Mouse (Mus musculus): ENCODE data around the gene Olfr1392.
"Not testable (repeated sequence)": the region's sequence is repeated elsewhere in the genome, so short reads cannot be mapped to it uniquely, and the experiment has no call there.

Olfr1392 gene

DNA sequence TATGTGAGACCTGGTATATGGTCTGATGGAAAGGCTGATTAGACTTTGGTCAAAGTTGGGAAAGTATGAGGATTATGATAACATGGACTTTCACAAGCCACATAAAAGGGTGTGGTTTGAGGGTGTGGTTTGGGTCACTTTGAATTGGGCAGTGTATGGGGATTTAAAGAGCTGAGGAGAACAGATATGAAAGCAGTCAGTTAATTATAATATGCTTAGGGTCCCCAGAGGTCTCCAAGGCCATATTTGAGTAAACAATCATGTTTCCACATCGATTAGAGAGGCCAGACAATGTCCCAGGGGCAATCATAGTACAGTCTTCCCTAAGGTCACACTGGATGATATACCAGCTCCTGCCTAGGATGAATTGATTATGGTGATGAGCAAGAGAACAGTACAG lies at the start of gene Olfr1392:
Gene Olfr1392 (plus strand): TSS at position 301 of the 400 bp plus-strand sequence.
- DNase-seq (ENCODE audit: low spot score), result not testable (repeated sequence)

- DNase-seq (ENCODE audit: low spot score), result no peak
These were observed 49.4 kb upstream of the Olfr1392 start for GRCm38 (mm10) chr11:49235459-49236207.

GRCm38 (mm10) chr11:49236891-49237290 lies 48.2 kb upstream of the Olfr1392 start:
- no peak for DNase-seq (ENCODE audit: low spot score)

DNA sequence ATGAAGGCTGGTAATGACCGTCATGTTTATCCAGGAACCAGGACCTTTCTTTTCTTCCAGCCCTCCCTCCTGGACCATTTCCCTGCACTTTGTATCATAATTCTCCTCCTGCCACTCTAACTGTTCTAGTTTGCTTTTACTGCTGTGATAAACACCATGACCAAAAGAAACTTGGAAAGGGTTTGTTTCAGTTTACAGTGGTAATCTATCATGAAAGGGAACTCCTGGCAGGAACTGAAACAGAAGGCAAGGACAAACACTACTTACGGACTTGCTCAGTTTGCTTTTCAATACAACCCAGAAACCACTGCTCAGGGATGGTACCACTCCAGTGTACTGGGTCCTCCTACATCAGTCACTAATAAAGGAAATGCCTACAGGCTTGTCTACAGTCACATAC lies 47.5 kb upstream of the Olfr1392 start:
- no peak for DNase-seq (ENCODE audit: low spot score)

GRCm38 (mm10) chr11:49240310-49240709 lies 44.8 kb upstream of the Olfr1392 start:
- no peak for DNase-seq (ENCODE audit: low spot score)

DNA sequence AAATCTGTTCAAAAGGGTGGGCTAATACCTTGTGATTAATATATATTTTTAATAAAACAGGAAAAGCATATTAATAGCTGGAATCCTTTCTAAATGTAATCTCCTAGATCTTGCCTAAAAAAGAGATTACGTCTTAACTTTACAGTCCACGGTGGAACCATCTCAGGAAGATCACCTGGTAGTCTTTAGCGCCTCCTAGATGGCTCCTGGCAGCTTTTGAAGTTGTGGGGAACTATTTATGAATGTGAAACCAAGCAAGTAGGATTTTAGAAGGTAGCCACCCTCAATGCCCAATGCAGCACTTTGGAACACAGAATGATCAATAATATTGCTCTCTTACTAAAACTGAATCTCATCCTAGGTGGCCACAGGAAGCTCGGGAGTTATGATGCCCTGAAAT lies 44.2 kb upstream of the Olfr1392 start:
- DNase-seq (ENCODE audit: low spot score), result no peak

DNA sequence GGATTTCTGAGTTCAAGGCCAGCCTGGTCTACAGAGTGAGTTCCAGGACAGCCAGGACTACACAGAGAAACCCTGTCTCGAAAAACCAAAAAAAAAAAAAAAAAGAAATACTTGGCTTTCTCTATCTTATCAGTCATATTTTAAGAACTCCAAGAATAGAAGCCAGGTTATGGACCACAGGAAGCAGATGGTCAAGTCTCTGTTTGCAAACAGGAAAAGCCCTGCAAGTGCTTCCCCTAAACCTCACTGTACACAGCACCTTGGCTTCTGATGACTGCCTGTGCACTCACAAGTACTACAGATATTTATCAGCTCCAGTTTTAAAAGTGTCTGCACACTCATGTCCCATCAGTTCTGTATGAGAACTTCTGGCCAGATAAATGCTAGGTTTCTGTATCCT lies 43.6 kb upstream of the Olfr1392 start:
- no peak for DNase-seq (ENCODE audit: low spot score)

DNA sequence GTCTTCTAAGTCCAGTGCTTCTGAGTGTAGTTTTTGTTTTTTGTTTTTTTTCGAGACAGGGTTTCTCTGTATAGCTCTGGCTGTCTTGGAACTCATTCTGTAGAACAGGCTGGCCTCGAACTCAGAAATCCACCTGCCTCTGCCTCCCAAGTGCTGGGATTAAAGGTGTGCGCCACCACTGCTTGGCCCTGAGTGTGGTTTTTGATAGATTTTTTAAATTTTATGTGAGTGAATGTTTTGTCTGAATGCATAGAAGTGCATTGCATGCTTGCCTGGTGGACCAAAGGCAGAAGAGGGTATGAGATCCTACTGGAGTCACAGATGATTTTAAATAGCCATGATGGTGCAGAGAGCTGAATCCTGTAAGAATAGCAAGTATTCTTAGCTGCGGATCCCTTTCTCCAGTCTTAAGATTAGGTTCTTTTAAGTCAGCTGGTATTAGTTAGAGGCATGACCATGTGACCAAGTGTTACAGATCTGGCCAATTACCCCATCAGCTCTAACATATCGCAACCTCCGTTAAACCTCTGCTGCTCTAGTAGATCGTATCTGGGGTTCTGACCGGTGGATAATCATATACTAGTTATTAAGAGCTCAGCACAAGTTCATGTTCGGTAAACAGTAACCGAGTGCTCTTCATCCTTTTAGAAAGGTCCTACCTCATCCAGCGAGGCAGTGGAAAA lies 42.0 kb upstream of the Olfr1392 start:
- DNase-seq (ENCODE audit: low spot score), result no peak

- peak; percentile 93 for DNase-seq (ENCODE audit: low spot score)
These were observed 41.1 kb upstream of the Olfr1392 start, which contains the start of gene Mgat1 for GRCm38 (mm10) chr11:49243727-49244594. TSS of gene Mgat1 (plus strand) at chr11:49244191.

DNA sequence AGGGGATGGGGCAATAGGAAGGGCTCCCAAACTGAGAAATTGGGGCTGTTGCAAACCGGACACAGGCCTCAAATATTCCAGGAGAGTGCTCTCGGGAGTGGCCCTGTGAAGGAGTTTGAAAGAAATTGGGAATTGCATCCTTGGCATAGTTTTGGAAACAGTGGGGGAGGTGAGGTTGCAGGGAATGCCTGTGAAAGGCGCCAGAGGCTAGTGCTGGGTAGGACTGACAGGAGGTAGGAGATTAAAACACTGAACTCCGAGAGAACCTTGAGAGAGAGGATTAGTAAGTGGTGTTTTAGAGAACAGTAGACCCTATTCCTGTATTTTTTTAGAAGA lies 40.5 kb upstream of the Olfr1392 start:
- no peak for DNase-seq (ENCODE audit: low spot score)

DNA sequence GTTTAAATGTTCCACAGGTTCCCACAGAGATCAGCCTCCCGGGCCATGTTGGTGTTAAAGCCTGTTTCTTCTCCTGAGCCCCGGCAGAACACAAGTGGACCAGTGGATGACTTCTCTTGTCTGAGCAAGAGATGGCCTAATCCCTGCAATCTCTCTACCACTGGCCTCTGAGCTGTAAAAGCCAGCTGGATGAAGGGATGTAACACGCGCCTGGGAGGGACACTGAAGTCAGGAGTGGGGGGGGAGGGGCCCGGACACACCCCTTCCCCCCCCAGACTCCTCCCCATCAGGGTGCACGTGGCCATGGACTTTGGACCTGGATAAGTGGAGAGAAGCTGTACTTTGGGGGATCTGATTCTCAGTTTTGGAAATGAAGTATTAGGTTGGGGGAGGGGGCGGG lies 39.9 kb upstream of the Olfr1392 start:
- no peak for DNase-seq (ENCODE audit: low spot score)

GRCm38 (mm10) chr11:49245634-49246415 lies 39.3 kb upstream of the Olfr1392 start:
- no peak for DNase-seq (ENCODE audit: low spot score)

DNA sequence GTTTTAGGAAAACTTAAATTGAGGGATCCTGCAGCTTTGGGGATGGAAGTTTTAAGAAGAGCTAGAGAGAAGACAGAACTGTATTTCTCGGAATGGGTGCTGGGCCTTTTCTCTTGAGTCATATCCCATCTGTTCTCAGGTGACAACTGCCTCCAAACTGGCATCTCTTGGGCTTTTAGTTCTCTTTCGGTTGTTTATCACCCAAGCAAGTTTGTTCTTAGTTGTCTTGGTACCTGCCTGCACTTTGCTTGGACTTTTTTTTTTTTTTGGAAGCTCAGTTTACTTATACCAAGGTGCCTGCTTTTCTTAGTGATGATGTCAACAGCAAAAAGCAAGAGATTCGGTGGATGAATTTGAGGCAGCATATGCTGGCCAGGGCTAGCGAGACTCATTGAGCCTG lies 38.6 kb upstream of the Olfr1392 start:
- no peak for DNase-seq (ENCODE audit: low spot score)

DNA sequence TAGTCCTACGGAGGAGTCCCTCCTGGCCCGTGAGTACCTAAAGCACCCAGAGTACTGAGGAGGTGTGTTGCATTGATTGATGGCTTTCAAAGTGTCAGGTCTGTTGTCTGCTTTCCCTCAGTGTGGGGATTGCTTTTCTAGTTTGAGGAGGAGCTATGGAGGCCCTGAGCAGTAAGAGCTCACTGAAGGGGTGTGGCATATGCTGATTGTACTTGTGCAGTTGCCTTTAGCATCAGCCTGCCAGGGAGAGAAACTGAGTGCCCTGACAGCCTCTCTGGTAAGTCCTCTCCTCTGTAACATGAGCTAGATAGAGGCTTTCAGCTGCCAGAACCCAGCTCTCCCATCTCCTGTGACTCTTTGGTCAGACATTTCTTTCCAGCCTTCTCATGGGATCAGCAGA lies 37.8 kb upstream of the Olfr1392 start:
- DNase-seq (ENCODE audit: low spot score), result no peak

DNA sequence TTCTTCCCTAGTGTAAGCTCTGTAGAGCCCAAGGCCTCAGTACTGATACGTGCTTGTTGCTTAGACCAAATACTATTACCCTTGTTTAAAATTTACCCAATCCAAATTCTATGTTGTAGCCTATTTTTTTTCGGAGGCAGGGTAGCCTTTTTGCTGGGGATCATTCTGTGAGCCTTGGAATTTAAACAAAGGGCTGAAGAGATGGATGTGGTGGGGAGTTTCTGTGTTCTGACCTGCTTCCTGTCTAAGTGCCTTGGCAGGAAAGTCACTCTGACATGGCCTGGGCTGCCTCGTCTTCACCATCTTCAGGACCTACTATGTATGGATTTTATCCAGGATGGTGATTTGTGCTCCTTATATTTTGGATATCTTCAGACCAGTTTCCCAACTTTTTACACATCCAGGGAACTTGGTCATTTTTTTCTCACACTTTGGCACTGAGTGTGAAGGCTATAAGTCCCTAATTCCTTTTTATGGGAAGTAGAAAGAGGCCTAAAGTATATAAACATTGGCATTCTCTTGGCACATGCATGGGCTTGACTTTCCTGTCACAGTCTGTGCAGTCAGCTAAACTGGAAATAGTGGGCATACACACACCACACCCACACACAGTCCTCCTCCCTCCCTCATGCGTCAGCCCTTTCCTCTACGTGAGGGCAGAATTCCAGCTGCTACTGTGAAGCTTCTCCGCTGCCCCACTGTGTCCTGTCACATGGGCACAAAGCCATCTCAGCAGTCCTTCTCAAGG lies 36.7 kb upstream of the Olfr1392 start:
- no peak for DNase-seq (ENCODE audit: low spot score)

DNA sequence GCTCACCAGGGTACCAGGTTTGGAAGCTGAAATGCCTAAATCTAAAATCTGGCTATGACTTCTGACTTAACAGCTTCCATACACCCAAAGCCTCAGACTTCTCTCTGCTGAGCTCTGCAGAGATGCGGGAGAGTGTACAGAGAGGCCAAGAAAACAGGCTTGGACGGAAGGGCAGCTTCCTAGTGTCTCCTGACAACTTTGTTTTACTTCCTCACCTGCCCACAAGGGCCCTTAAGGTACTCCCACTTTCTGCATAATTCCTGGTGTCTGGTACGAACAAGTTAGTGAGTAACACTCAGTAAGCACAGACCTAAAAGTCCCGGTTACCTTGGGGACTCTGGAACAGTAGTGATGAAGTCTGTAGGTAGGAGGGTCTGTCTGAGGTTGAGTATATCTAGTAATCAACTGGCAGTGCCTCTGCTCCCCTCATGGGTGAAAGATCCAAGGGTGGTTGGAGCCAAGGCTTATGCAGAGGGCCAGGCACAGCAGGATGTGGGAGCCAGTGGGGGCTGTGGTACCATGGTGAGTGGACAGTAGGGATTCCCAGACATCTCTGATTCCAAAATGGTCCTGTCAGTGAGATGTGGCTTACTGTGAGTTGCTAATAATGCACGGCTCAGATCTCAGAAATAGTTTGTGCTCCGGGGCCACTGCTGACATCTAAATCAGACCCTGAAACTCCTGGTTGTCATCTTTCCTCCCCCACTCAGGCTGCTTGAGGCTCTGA lies 35.9 kb upstream of the Olfr1392 start:
- no peak for DNase-seq (ENCODE audit: low spot score)

DNA sequence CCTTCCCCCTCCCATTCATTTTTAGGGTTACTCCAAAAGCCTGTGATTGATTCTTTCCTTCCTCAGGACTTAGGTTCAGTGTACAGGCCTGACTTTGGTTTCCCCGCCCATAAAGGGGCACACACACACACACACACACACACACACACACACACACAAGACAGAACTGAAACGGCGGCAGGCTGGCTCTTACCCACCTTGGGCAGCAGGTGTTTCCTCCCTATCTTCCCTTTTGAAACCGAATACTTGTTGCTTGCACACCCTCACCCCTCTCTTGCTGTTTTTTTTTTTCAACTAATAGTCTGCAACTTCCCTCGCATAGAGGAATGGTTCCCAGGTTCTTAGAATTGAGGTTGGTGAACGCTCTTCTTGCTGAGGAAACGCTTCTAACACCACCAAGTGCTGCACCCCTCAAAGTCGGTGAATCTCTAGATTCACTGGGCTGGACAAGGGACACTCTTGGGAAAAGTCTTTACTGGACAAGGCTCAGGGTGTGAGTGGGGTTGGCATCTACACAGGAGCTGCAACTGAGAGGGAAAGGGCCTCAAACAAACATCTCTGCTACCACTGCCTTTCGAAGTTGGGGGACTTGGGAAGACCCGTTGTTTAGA lies 35.2 kb upstream of the Olfr1392 start:
- no peak for DNase-seq (ENCODE audit: low spot score)

- DNase-seq (ENCODE audit: low spot score), result peak; percentile 87
These were observed 34.4 kb upstream of the Olfr1392 start for GRCm38 (mm10) chr11:49250422-49251379.

- DNase-seq (ENCODE audit: low spot score), result no peak
These were observed 33.7 kb upstream of the Olfr1392 start for GRCm38 (mm10) chr11:49251380-49251761.
